Mouse (Mus musculus) left cerebral cortex, postnatal 4 days (tissue): Measurements from ENCODE around the gene Rcbtb2. TPM values are rescaled to one million over a fixed set of nuclear protein-coding genes. Genes with fewer than 3 reads are reported as not detected.

Experiments used
- DNase-seq: peaks from one replicate; pipeline ENCODE4 v3.0.0-alpha.2; 2022
- intact Hi-C: fragments of 180-260 bp; cut with DNase I; formaldehyde crosslinking; loops from one replicate; pipeline ENCODE4 v1.15.1; 2025
- total RNA-seq, 2 experiments: library from RNA; stranded (reverse); gene quantifications; 2 replicates each; pipeline ENCODE4 v1.2.3; 2021

The Rcbtb2 gene
- total RNA-seq, 2 experiments from 2014 or later = 36.6 to 45.4 TPM

- DNase-seq = peak; percentile 40
- intact Hi-C loops = no loop called here
Observed at GRCm38 (mm10) chr14:73181144-73181543, 58.3 kb downstream of the Rcbtb2 start.

GRCm38 (mm10) chr14:73186875-73187274 is 64.0 kb downstream of the Rcbtb2 start:
- intact Hi-C loops = no loop called here

GRCm38 (mm10) chr14:73199058-73199457 is 76.2 kb downstream of the Rcbtb2 start:
- intact Hi-C loops = no loop called here

More at GRCm38 (mm10) chr14:73186875-73187274, 64.0 kb downstream of the Rcbtb2 start:
- no peak for DNase-seq

GRCm38 (mm10) chr14:73201447-73201846 is 78.6 kb downstream of the Rcbtb2 start:
- no peak for DNase-seq
- intact Hi-C loops = no loop called here

More at GRCm38 (mm10) chr14:73199058-73199457, 76.2 kb downstream of the Rcbtb2 start:
- DNase-seq = no peak

GRCm38 (mm10) chr14:73204016-73204415 is 81.2 kb downstream of the Rcbtb2 start:
- intact Hi-C loops = no loop called here
- no peak for DNase-seq

GRCm38 (mm10) chr14:73209262-73209661 is 86.4 kb downstream of the Rcbtb2 start:
- no peak for DNase-seq
- intact Hi-C loops = no loop called here

- intact Hi-C loops = no loop called here
Observed at GRCm38 (mm10) chr14:73210196-73210595, 87.4 kb downstream of the Rcbtb2 start.

GRCm38 (mm10) chr14:73211477-73211876 is 88.6 kb downstream of the Rcbtb2 start:
- intact Hi-C loops = no loop called here
- DNase-seq = no peak

More at GRCm38 (mm10) chr14:73210196-73210595, 87.4 kb downstream of the Rcbtb2 start:
- DNase-seq = no peak

- DNase-seq = no peak
Observed at GRCm38 (mm10) chr14:73217062-73217461, 94.2 kb downstream of the Rcbtb2 start.

GRCm38 (mm10) chr14:73222316-73222970 is 99.6 kb downstream of the Rcbtb2 start:
- DNase-seq = no peak
- intact Hi-C loops = no loop called here

More at GRCm38 (mm10) chr14:73217062-73217461, 94.2 kb downstream of the Rcbtb2 start:
- intact Hi-C loops = no loop called here

- intact Hi-C loops = no loop called here
- DNase-seq = peak; percentile 65
Observed at GRCm38 (mm10) chr14:73226346-73226745, 103.5 kb downstream of the Rcbtb2 start.

- intact Hi-C loops = no loop called here
- no peak for DNase-seq
Observed at GRCm38 (mm10) chr14:73226849-73227248, 104.0 kb downstream of the Rcbtb2 start.

- DNase-seq = no peak
- intact Hi-C loops = no loop called here
Observed at GRCm38 (mm10) chr14:73231286-73231982, 108.6 kb downstream of the Rcbtb2 start.

- intact Hi-C loops = no loop called here
- no peak for DNase-seq
Observed at GRCm38 (mm10) chr14:73234468-73235031, 111.7 kb downstream of the Rcbtb2 start.

GRCm38 (mm10) chr14:73237848-73238321 is 115.0 kb downstream of the Rcbtb2 start, which contains the start of gene Lpar6:
TSS of gene Lpar6 (plus strand) at chr14:73237895.
- intact Hi-C loops = no loop called here
- DNase-seq = peak; percentile 13

GRCm38 (mm10) chr14:73238498-73239250 is 115.8 kb downstream of the Rcbtb2 start:
- intact Hi-C loops = no loop called here

GRCm38 (mm10) chr14:73239291-73239690 is 116.5 kb downstream of the Rcbtb2 start:
- intact Hi-C loops = no loop called here
- no peak for DNase-seq

More at GRCm38 (mm10) chr14:73238498-73239250, 115.8 kb downstream of the Rcbtb2 start:
- peak; percentile 17 for DNase-seq

GRCm38 (mm10) chr14:73239857-73240256 is 117.0 kb downstream of the Rcbtb2 start:
- intact Hi-C loops = no loop called here
- no peak for DNase-seq

- DNase-seq = no peak
- intact Hi-C loops = no loop called here
Observed at GRCm38 (mm10) chr14:73244061-73244597, 121.3 kb downstream of the Rcbtb2 start.

- DNase-seq = no peak
- intact Hi-C loops = no loop called here
Observed at GRCm38 (mm10) chr14:73250056-73250455, 127.2 kb downstream of the Rcbtb2 start.
